Mouse (Mus musculus): ENCODE results near the gene Serpine3. TPM values are rescaled to one million over a fixed set of nuclear protein-coding genes. Genes with fewer than 3 reads are reported as not detected.

The Serpine3 gene
- total and polyA plus RNA-seq, 3 experiments, result not detected

GRCm38 (mm10) chr14:62662381-62662780, 1.1 kb upstream of the Serpine3 start:
- TF ChIP-seq MAZ (IDR thresholded peaks at IDR 0.05; ENCODE audit: low read depth, low read length), result no peak
- TF ChIP-seq HCFC1 (IDR thresholded peaks at IDR 0.05; ENCODE audit: low read depth, low read length), result no peak
- TF ChIP-seq USF2 (IDR thresholded peaks at IDR 0.05; ENCODE audit: borderline replicate concordance in 1 of 2, insufficient read depth in 1 of 2, low read depth in 1 of 2, low read length in 2 of 2), result no peak
- no peak for TF ChIP-seq KAT2A (conservative IDR thresholded peaks at IDR 0.05; ENCODE audit: low read depth, low read length)
- no peak for TF ChIP-seq ZKSCAN1 (IDR thresholded peaks at IDR 0.05; ENCODE audit: low read depth, low read length)
- no peak for TF ChIP-seq MXI1 (IDR thresholded peaks at IDR 0.05; ENCODE audit: low read depth, low read length)
- TF ChIP-seq ZNF384 (IDR thresholded peaks at IDR 0.05; ENCODE audit: low read depth, low read length), result no peak
- TF ChIP-seq SIN3A (IDR thresholded peaks at IDR 0.05; ENCODE audit: low read length), result no peak
- TF ChIP-seq ZMIZ1 (IDR thresholded peaks at IDR 0.05; ENCODE audit: low read depth, low read length), result no peak
- TF ChIP-seq NRF1 (IDR thresholded peaks at IDR 0.05; ENCODE audit: insufficient read depth, low read depth, low read length, poor library complexity, severe bottlenecking), result no peak
- TF ChIP-seq NELFE (IDR thresholded peaks at IDR 0.05; ENCODE audit: low read depth, low read length), result no peak
- no peak for TF ChIP-seq MYB (IDR thresholded peaks at IDR 0.05; ENCODE audit: low read depth, low read length)
- no peak for TF ChIP-seq RCOR1 (IDR thresholded peaks at IDR 0.05; ENCODE audit: low read depth, low read length)
- TF ChIP-seq UBTF (IDR thresholded peaks at IDR 0.05; ENCODE audit: borderline replicate concordance, insufficient read depth, low read depth, low read length), result no peak
- TF ChIP-seq TAL1 (IDR thresholded peaks at IDR 0.05; ENCODE audit: low read length), result no peak
- TF ChIP-seq CHD1 (IDR thresholded peaks at IDR 0.05; ENCODE audit: low read depth, low read length), result no peak
- TF ChIP-seq MEF2A (IDR thresholded peaks at IDR 0.05; ENCODE audit: extremely low read depth, insufficient replicate concordance, low read depth, low read length, poor library complexity, severe bottlenecking), result no peak
- TF ChIP-seq MAX (IDR thresholded peaks at IDR 0.05; ENCODE audit: low read length), result no peak
- H3K79me2 ChIP-seq (ENCODE audit: control insufficient read depth, insufficient read depth, low read length, poor library complexity), result no peaks in the 10 kb centered on the region
- H3K9me3 ChIP-seq (replicated peaks; ENCODE audit: insufficient read depth, low read length), result no peaks in the 10 kb centered on the region
- no peaks in the 10 kb centered on the region for H3K36me3 ChIP-seq (ENCODE audit: control insufficient read depth in 1 of 2, insufficient read depth in 2 of 2, low read length in 2 of 2)
- H3K9ac ChIP-seq (ENCODE audit: control insufficient read depth, low read depth, low read length, poor library complexity, severe bottlenecking), result no peak overlapping the region
- no peak overlapping the region for H3K27ac ChIP-seq (ENCODE audit: control insufficient read depth, low read depth, low read length)
- peaks cover 5 to 6% of the 10 kb centered on the region in 2 experiments for H3K27me3 ChIP-seq (ENCODE audit: control insufficient read depth in 1 of 2, insufficient read depth in 2 of 2, low read length in 2 of 2)
- H3K4me3 ChIP-seq (ENCODE audit: control insufficient read depth in 1 of 2, insufficient read depth in 1 of 2, low read depth in 2 of 2, low read length in 2 of 2), result no peak overlapping the region
- no peak for DNase-seq (ENCODE audit: low read depth, low spot score)
- H3K4me1 ChIP-seq (ENCODE audit: control insufficient read depth in 1 of 2, insufficient read depth in 2 of 2, low read length in 2 of 2), result peaks cover 0 to 6% of the 10 kb centered on the region in 2 experiments; a peak in 2 of 4 replicates

GRCm38 (mm10) chr14:62664976-62665673, 1.7 kb downstream of the Serpine3 start:
- Histone ChIP-seq H3K4me1 (ENCODE audit: control insufficient read depth in 1 of 2, insufficient read depth in 2 of 2, low read length in 2 of 2) (peaks cover 0 to 6% of the 10 kb centered on the region in 2 experiments; a peak in 2 of 4 replicates), H3K36me3 (ENCODE audit: control insufficient read depth in 1 of 2, insufficient read depth in 2 of 2, low read length in 2 of 2) (no peaks in the 10 kb centered on the region), H3K9ac (ENCODE audit: control insufficient read depth, low read depth, low read length, poor library complexity, severe bottlenecking) (no peak overlapping the region), H3K27ac (ENCODE audit: control insufficient read depth, low read depth, low read length) (no peak overlapping the region), H3K9me3 (replicated peaks; ENCODE audit: insufficient read depth, low read length) (no peaks in the 10 kb centered on the region), H3K79me2 (ENCODE audit: control insufficient read depth, insufficient read depth, low read length, poor library complexity) (no peaks in the 10 kb centered on the region), H3K27me3 (ENCODE audit: control insufficient read depth in 1 of 2, insufficient read depth in 2 of 2, low read length in 2 of 2) (peaks cover 2 to 5% of the 10 kb centered on the region in 2 experiments), H3K4me3 (ENCODE audit: control insufficient read depth in 1 of 2, insufficient read depth in 1 of 2, low read depth in 2 of 2, low read length in 2 of 2) (no peak overlapping the region)
- DNase-seq (ENCODE audit: low read depth, low spot score), result peak; percentile 74
- TF ChIP-seq EP300 (IDR thresholded peaks at IDR 0.05; ENCODE audit: low read depth in 1 of 2, low read length in 2 of 2) (no peak), MAZ (IDR thresholded peaks at IDR 0.05; ENCODE audit: low read depth, low read length) (no peak), USF2 (IDR thresholded peaks at IDR 0.05; ENCODE audit: borderline replicate concordance in 1 of 2, insufficient read depth in 1 of 2, low read depth in 1 of 2, low read length in 2 of 2) (no peak), GATA1 (IDR thresholded peaks at IDR 0.05; ENCODE audit: low read depth, low read length) (no peak), SMC3 (IDR thresholded peaks at IDR 0.05; ENCODE audit: low read depth, low read length) (no peak), POLR2A (IDR thresholded peaks at IDR 0.05; ENCODE audit: control insufficient read depth in 1 of 2, insufficient read depth in 1 of 2, low read depth in 1 of 2, low read length in 2 of 2, poor library complexity in 1 of 2) (no peak), POLR2AphosphoS2 (IDR thresholded peaks at IDR 0.05; ENCODE audit: low read length) (no peak), USF1 (IDR thresholded peaks at IDR 0.05; ENCODE audit: low read depth, low read length) (no peak)
